Mouse (Mus musculus) heart, embryonic 14.5 days (tissue): ENCODE measurements around the gene Akr1b3. TPM values are rescaled to one million over a fixed set of nuclear protein-coding genes. Genes with fewer than 3 reads are reported as not detected.
A peak's percentile ranks its signal among the peaks of the same experiment; 100 is the strongest.

ENCODE experiments used
- ATAC-seq: fragments of 200-750 bp; cut with Nextera tagmentation; 2 replicates; pipeline ENCODE4 v1.8.0; 2017; ENCODE audit warnings: low read depth, moderate TSS enrichment; ENCODE audit not compliant: insufficient number of reproducible peaks, insufficient read depth, low FRiP score
- H3K27ac ChIP-seq, 2 experiments: fragments of 200-500 bp in 1 of 2; fragments of 300-500 bp in 1 of 2; sonication (generic) in 1 of 2; replicated peaks in 1 of 2; 2 replicates each; pipeline ENCODE4 v1.5.1; 2012 to 2014; ENCODE audit warnings: low read depth in 2 of 2, low read length in 2 of 2, control low read depth in 1 of 2, mild to moderate bottlenecking in 1 of 2, mixed read lengths in 1 of 2; ENCODE audit not compliant: control insufficient read depth in 1 of 2, insufficient read depth in 1 of 2
- H3K27me3 ChIP-seq: fragments of 300-500 bp; sonication (generic); 2 replicates; pipeline ENCODE4 v1.6.1; 2014; ENCODE audit warnings: mild to moderate bottlenecking, low read length, control low read depth; ENCODE audit not compliant: control insufficient read depth, insufficient read depth
- H3K36me3 ChIP-seq: fragments of 300-500 bp; sonication (generic); 2 replicates; pipeline ENCODE4 v1.6.1; 2014; ENCODE audit warnings: mild to moderate bottlenecking, control low read depth, low read length, mixed read lengths; ENCODE audit not compliant: control insufficient read depth, insufficient read depth
- H3K4me1 ChIP-seq, 2 experiments: fragments of 200-500 bp in 1 of 2; fragments of 300-500 bp in 1 of 2; sonication (generic) in 1 of 2; 2 replicates each; pipeline ENCODE4 v1.6.1; 2012 to 2014; ENCODE audit warnings: low read length in 2 of 2, control low read depth in 1 of 2, mixed read lengths in 1 of 2; ENCODE audit not compliant: control insufficient read depth in 2 of 2, insufficient read depth in 2 of 2
- H3K4me2 ChIP-seq: fragments of 300-500 bp; sonication (generic); 2 replicates; pipeline ENCODE4 v1.6.1; 2014; ENCODE audit warnings: mild to moderate bottlenecking, low read length
- H3K4me3 ChIP-seq, 2 experiments: fragments of 200-500 bp in 1 of 2; fragments of 300-500 bp in 1 of 2; sonication (generic) in 1 of 2; 2 replicates each; pipeline ENCODE4 v1.5.1; 2012 to 2014; ENCODE audit warnings: low read length in 2 of 2, mild to moderate bottlenecking in 2 of 2, control low read depth in 1 of 2, low read depth in 1 of 2, moderate library complexity in 1 of 2; ENCODE audit not compliant: control insufficient read depth in 1 of 2, insufficient read depth in 1 of 2
- H3K9ac ChIP-seq: fragments of 300-500 bp; sonication (generic); 2 replicates; pipeline ENCODE4 v1.6.1; 2014; ENCODE audit warnings: mild to moderate bottlenecking, low read length
- H3K9me3 ChIP-seq: fragments of 300-500 bp; sonication (generic); 2 replicates; pipeline ENCODE4 v1.6.1; 2016; ENCODE audit warnings: low read length, control low read depth; ENCODE audit not compliant: control insufficient read depth
- WGBS: fragments of 180-500 bp; shearing (Covaris S2); extraction: QIAGEN DNeasy Blood & Tissue Kit; methylation state at CpG from one replicate; pipeline ENCODE4 v1.1.7; 2014; 5-methylcytosine and 5-hydroxymethylcytosine counted together
- polyA plus RNA-seq: library from polyadenylated mRNA; unstranded; fragments of >200 nt; fragmentation: Nextera tagmentation; extraction: Ambion mirVana; gene quantifications from 2 replicates; pipeline ENCODE4 v1.2.1, GENCODE M21; 2014

Akr1b3 gene
- polyA plus RNA-seq, 1 experiment from 2014 or later = 187 TPM

DNA sequence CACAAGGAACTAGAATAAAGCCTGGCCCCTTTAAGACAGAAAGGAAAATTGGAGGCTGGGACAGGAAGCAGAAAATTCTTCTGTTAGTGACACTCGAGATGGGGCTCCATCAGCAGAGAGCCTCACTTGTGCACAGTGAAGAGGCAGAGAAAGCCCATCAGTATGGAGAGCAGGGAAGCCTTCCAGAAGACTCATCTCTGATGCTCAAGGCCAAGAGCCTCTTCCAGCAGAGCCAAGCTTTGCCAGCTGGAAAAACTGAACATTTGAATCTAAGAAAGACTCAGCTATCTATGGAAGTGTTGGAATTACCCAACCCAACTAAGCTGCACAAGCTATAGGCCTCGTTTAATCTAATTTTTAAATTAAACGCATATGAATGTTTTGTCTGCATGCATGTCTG lies 30.4 kb downstream of the Akr1b3 start:
- Histone ChIP-seq H3K27me3 (no peaks in the 10 kb centered on the region), H3K36me3 (no peaks in the 10 kb centered on the region), H3K4me2 (no peak overlapping the region), H3K9ac (no peak overlapping the region), H3K9me3 (no peaks in the 10 kb centered on the region), H3K4me1 (peaks cover 0 to 2% of the 10 kb centered on the region in 2 experiments; a peak in 1 of 4 replicates), H3K4me3 (no peak overlapping the region), H3K27ac (no peak overlapping the region)
- ATAC-seq = no peak
- 69% methylated on average over 3 of the region's 3 CpGs for WGBS

DNA sequence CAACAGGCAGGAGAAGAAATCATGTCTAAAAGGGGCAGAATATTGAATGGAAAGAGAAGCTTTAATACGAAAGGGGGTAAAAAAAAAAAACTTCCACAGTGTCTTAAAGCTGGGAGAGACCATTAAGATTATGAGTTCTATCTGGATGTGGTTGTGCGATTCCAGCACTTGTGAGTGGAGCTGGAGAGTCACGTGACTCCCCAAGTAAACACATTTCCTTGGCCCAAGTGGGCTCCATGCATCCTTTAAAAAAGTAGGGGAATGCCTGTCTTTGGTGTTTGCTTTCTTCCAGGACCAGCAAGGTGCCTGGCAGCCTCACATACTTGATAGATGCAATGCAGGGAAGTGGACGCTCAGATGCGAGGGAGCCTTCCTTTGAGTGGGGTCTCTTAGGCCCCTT lies 38.9 kb downstream of the Akr1b3 start:
- Histone ChIP-seq H3K4me3 (no peak overlapping the region), H3K9me3 (no peaks in the 10 kb centered on the region), H3K4me2 (no peak overlapping the region), H3K27me3 (no peaks in the 10 kb centered on the region), H3K27ac (no peak overlapping the region), H3K9ac (no peak overlapping the region), H3K4me1 (peaks cover 6 to 11% of the 10 kb centered on the region in 2 experiments; a peak in 3 of 4 replicates), H3K36me3 (no peaks in the 10 kb centered on the region)
- 68% methylated on average over 5 of the region's 5 CpGs for WGBS
- no peak for ATAC-seq

DNA sequence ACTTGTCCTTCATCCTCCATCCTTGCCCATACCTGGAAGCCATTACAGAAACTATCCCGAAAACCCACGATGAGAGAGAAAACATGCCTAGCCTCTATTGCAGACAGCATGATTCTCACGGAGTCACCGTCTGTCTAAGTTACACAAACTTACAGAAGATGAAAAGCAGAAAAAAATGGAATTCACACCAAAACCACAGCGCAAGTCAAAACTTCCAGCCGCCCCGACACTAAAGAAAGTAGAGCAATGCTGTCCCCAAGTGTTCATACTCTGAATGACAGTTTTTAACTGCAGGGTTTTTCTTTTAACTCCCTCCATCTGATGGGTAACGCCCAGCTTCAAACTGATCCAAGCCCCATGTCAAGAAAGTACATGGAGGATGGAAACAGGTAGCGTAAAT lies 39.6 kb downstream of the Akr1b3 start:
- peak overlapping the region; percentile 26; the same call in 1 of the 2 replicates for H3K4me2 ChIP-seq
- WGBS = 27% methylated on average over 9 of the region's 9 CpGs
- no peak for ATAC-seq

GRCm38 (mm10) chr6:34274346-34274745 lies 42.9 kb downstream of the Akr1b3 start:
- Histone ChIP-seq H3K9ac (no peak overlapping the region), H3K27ac (peak overlapping the region; percentile 71 to 78), H3K4me1 (peaks cover 6 to 11% of the 10 kb centered on the region in 2 experiments; a peak in 3 of 4 replicates), H3K9me3 (no peaks in the 10 kb centered on the region), H3K36me3 (no peaks in the 10 kb centered on the region), H3K4me3 (no peak overlapping the region), H3K4me2 (peak overlapping the region; percentile 19), H3K27me3 (no peaks in the 10 kb centered on the region)
- no peak for ATAC-seq
- WGBS = 53% methylated on average over 2 of the region's 2 CpGs

More for the DNA sequence above, 39.6 kb downstream of the Akr1b3 start:
- H3K27ac ChIP-seq = no peak overlapping the region
- H3K4me1 ChIP-seq = peaks cover 6 to 11% of the 10 kb centered on the region in 2 experiments; a peak in 3 of 4 replicates
- no peaks in the 10 kb centered on the region for H3K9me3 ChIP-seq
- no peaks in the 10 kb centered on the region for H3K36me3 ChIP-seq
- H3K27me3 ChIP-seq = no peaks in the 10 kb centered on the region
- H3K9ac ChIP-seq = no peak overlapping the region
- no peak overlapping the region for H3K4me3 ChIP-seq

- H3K4me2 ChIP-seq = no peak overlapping the region
- H3K9ac ChIP-seq = no peak overlapping the region
- no peaks in the 10 kb centered on the region for H3K9me3 ChIP-seq
- H3K27ac ChIP-seq = no peak overlapping the region
- H3K36me3 ChIP-seq = no peaks in the 10 kb centered on the region
- H3K4me1 ChIP-seq = peaks cover 6 to 11% of the 10 kb centered on the region in 2 experiments; a peak in 3 of 4 replicates
- no peaks in the 10 kb centered on the region for H3K27me3 ChIP-seq
- 47% methylated on average over 2 of the region's 2 CpGs for WGBS
- H3K4me3 ChIP-seq = no peak overlapping the region
- no peak for ATAC-seq
Observed at GRCm38 (mm10) chr6:34273073-34273472, 44.2 kb downstream of the Akr1b3 start.

DNA sequence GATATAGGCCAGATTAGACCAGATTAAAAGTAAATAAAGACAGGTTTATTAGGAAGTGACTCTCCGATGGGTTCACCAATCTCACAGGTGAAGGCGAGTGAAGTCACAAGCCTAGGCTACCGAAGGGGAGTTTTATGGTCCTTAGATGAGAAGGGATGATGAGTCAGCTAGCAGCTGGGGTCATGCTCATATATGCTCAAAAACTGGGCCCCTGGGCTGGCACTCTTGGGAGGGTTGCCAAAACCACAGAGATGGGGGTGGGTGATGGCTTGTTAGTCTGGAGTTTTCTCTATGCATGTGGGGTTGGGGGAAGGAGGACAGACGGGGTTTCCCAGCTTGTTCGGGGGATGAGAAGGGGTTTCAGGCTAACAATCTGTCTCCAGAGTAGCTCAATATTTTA lies 44.8 kb downstream of the Akr1b3 start:
- ATAC-seq = no peak
- 88% methylated on average over 5 of the region's 5 CpGs for WGBS

DNA sequence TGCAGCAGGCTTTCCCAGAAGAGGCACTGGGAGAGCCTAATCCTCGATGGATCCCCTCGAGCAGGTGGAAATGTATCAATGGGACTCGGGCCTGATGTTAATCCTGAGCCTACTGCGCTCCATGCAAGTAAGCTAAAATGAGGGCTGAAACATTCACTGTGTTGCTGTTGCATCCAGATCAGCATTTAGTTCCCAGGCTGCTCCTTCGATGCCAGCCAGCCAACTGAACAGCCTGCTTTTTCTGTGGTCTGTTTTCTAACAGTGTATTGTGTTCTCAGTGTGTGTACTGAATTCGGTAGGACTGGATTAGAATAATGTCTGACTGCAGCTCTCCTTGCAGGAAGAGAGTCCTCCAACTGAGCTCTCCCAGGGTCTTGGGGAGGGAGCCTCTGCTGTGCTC lies 46.6 kb downstream of the Akr1b3 start:
- H3K27ac ChIP-seq = no peak overlapping the region
- H3K4me2 ChIP-seq = no peak overlapping the region
- H3K9ac ChIP-seq = no peak overlapping the region
- H3K4me1 ChIP-seq = peaks cover 6 to 11% of the 10 kb centered on the region in 2 experiments; a peak in 3 of 4 replicates
- ATAC-seq = no peak
- H3K27me3 ChIP-seq = no peaks in the 10 kb centered on the region
- no peaks in the 10 kb centered on the region for H3K9me3 ChIP-seq
- WGBS = 56% methylated on average over 6 of the region's 6 CpGs
- no peak overlapping the region for H3K4me3 ChIP-seq
- H3K36me3 ChIP-seq = no peaks in the 10 kb centered on the region

More for the DNA sequence above, 44.8 kb downstream of the Akr1b3 start:
- no peak overlapping the region for H3K9ac ChIP-seq
- H3K27me3 ChIP-seq = no peaks in the 10 kb centered on the region
- H3K4me2 ChIP-seq = no peak overlapping the region
- H3K4me3 ChIP-seq = no peak overlapping the region
- H3K27ac ChIP-seq = no peak overlapping the region
- H3K9me3 ChIP-seq = no peaks in the 10 kb centered on the region
- H3K4me1 ChIP-seq = peaks cover 6 to 11% of the 10 kb centered on the region in 2 experiments; a peak in 3 of 4 replicates
- no peaks in the 10 kb centered on the region for H3K36me3 ChIP-seq

DNA sequence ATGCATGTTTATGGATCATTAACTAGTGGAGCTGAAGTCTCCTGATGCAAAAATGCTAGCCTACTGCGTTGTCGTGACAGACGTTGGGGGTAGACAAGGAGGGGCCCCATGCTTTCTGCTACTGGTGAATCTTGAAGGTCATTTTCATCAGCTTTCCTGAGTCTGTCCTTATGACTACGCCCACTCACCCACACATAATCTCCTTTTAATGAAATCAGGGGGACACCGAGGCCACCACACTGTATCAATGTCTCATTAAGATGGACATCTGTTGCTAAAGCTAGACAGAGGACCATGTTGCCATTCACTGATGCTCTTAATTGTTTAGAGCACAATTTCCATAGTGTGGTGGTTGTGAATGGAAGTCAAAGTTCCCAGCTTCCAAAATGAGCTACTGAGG lies 58.7 kb downstream of the Akr1b3 start:
- WGBS = 88% methylated on average over 5 of the region's 5 CpGs

More for the DNA sequence above, 58.7 kb downstream of the Akr1b3 start:
- no peak for ATAC-seq
- no peak overlapping the region for H3K27ac ChIP-seq
- H3K4me1 ChIP-seq = no peaks in the 10 kb centered on the region
- no peaks in the 10 kb centered on the region for H3K9me3 ChIP-seq
- H3K36me3 ChIP-seq = no peaks in the 10 kb centered on the region
- no peaks in the 10 kb centered on the region for H3K27me3 ChIP-seq
- no peak overlapping the region for H3K4me3 ChIP-seq
- H3K9ac ChIP-seq = no peak overlapping the region
- no peak overlapping the region for H3K4me2 ChIP-seq
